Mouse (Mus musculus) liver, embryonic 15.5 days (tissue): ENCODE measurements around the gene Arl4d. TPM values are rescaled to one million over a fixed set of nuclear protein-coding genes. Genes with fewer than 3 reads are reported as not detected.
"Not testable (repeated sequence)": the region's sequence is repeated elsewhere in the genome, so short reads cannot be mapped to it uniquely, and the experiment has no call there.

Experiments
- ATAC-seq: fragments of 200-750 bp; cut with Nextera tagmentation; 2 replicates; pipeline ENCODE4 v1.8.0; 2017; ENCODE audit warnings: moderate number of reproducible peaks, mild to moderate bottlenecking, moderate library complexity; ENCODE audit not compliant: insufficient read depth
- H3K27ac ChIP-seq: fragments of 300-500 bp; sonication (generic); replicated peaks from 2 replicates; pipeline ENCODE4 v1.5.1; 2015; ENCODE audit warnings: mild to moderate bottlenecking, inconsistent platforms
- H3K27me3 ChIP-seq: fragments of 300-500 bp; sonication (generic); 2 replicates; pipeline ENCODE4 v1.6.1; 2015; ENCODE audit warnings: mild to moderate bottlenecking, inconsistent platforms
- H3K36me3 ChIP-seq: fragments of 300-500 bp; sonication (generic); replicated peaks from 2 replicates; pipeline ENCODE4 v1.6.1; 2015; ENCODE audit warnings: moderate library complexity, mild to moderate bottlenecking, inconsistent platforms
- H3K4me1 ChIP-seq: fragments of 300-500 bp; sonication (generic); replicated peaks from 2 replicates; pipeline ENCODE4 v1.6.1; 2015; ENCODE audit warnings: inconsistent platforms
- H3K4me2 ChIP-seq: fragments of 300-500 bp; sonication (generic); 2 replicates; pipeline ENCODE4 v1.6.1; 2015; ENCODE audit warnings: moderate library complexity, mild to moderate bottlenecking, inconsistent platforms
- H3K4me3 ChIP-seq: fragments of 300-500 bp; sonication (generic); replicated peaks from 2 replicates; pipeline ENCODE4 v1.5.1; 2015; ENCODE audit warnings: mild to moderate bottlenecking, inconsistent platforms
- H3K9ac ChIP-seq: fragments of 300-500 bp; sonication (generic); 2 replicates; pipeline ENCODE4 v1.6.1; 2015; ENCODE audit warnings: moderate library complexity, mild to moderate bottlenecking, inconsistent platforms
- H3K9me3 ChIP-seq: fragments of 300-500 bp; sonication (generic); replicated peaks from 2 replicates; pipeline ENCODE4 v1.6.1; 2016; ENCODE audit warnings: inconsistent platforms
- WGBS: fragments of 180-500 bp; shearing (Covaris S2); methylation state at CpG from one replicate; pipeline ENCODE4 v1.1.7; 2015; ENCODE audit warnings: mixed read lengths; ENCODE audit not compliant: insufficient replicate concordance; 5-methylcytosine and 5-hydroxymethylcytosine counted together
- polyA plus RNA-seq: library from polyadenylated mRNA; unstranded; fragments of >200 nt; fragmentation: Nextera tagmentation; extraction: Ambion mirVana; gene quantifications from 2 replicates; pipeline ENCODE4 v1.2.1, GENCODE M21; 2015

The Arl4d gene
- polyA plus RNA-seq, 1 experiment from 2014 or later = 0.82 TPM

GRCm38 (mm10) chr11:101628733-101629417 is 36.5 kb upstream of the Arl4d start:
- peaks cover 26% of the 10 kb centered on the region for H3K4me1 ChIP-seq
- H3K4me2 ChIP-seq = peak overlapping the region; percentile 92
- peak overlapping the region; percentile 99; the same call in 1 of the 2 replicates for H3K27ac ChIP-seq
- not testable (repeated sequence) for ATAC-seq, H3K36me3 ChIP-seq, H3K9me3 ChIP-seq, H3K9ac ChIP-seq, H3K27me3 ChIP-seq
- H3K4me3 ChIP-seq = peak overlapping the region; percentile 66
- 58% methylated on average over 5 of the region's 5 CpGs for WGBS

DNA sequence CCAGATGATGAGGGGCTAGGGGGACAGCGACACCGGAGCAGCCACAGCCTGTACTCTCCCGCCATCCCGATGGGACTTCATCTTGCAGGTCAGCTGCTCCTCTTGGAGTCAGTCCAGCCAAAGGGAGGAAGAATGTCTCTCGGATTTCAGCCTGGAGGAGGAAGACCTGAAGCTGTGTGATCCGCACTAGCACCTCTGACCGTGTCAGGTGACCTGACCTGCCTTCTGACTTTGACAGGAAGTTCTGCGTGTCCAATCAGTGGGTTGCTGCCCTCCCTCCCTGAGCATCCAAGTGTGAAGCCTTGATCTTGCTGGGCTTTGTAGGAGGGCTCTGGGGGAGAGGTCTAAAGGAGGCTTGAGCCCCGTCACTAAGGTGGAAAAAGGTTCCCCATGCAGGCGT is 29.7 kb upstream of the Arl4d start:
- Histone ChIP-seq H3K36me3 (0 out of 2 replicates have a peak, but pooled peaks cover 3% of the 10 kb centered on the region), H3K9me3 (no peaks in the 10 kb centered on the region), H3K27ac (no peak overlapping the region), H3K9ac (no peak overlapping the region), H3K4me2 (no peak overlapping the region), H3K27me3 (peaks cover 11% of the 10 kb centered on the region), H3K4me1 (peaks cover under 1% of the 10 kb centered on the region; the same call in 1 of the 2 replicates), H3K4me3 (no peak overlapping the region)
- no peak for ATAC-seq
- WGBS = 72% methylated on average over 10 of the region's 10 CpGs

DNA sequence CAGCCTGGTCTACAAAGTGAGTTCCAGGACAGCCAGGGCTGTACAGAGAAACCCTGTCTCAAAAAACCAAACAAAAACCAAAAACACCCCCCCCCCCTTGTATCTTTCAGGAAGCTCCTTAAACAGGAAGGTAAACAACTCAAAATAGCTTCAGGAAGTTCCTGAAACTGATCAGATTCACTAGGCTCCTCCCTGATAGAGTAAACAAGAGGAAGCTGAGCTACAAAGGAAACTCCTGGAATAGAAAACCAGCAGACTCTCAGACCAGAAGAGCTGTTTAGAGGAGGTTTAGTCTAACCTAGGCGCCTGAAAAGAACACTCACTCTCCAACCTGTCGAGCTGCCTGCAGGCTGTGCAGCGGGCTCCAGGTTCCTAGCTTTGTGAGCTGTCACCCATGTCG is 25.6 kb upstream of the Arl4d start:
- Histone ChIP-seq H3K4me2 (no peak overlapping the region), H3K27me3 (peaks cover 11% of the 10 kb centered on the region), H3K27ac (no peak overlapping the region), H3K9me3 (no peaks in the 10 kb centered on the region), H3K36me3 (no peaks in the 10 kb centered on the region), H3K4me1 (peaks cover 24% of the 10 kb centered on the region), H3K4me3 (no peak overlapping the region), H3K9ac (no peak overlapping the region)
- no peak for ATAC-seq
- 73% methylated on average over 4 of the region's 4 CpGs for WGBS

- H3K4me1 ChIP-seq = peaks cover 27% of the 10 kb centered on the region
- peak overlapping the region; percentile 52 for H3K4me3 ChIP-seq
- not testable (repeated sequence) for H3K9me3 ChIP-seq, H3K36me3 ChIP-seq
- peak overlapping the region; percentile 75 for H3K4me2 ChIP-seq
- H3K9ac ChIP-seq = peak overlapping the region; percentile 46; the same call in 1 of the 2 replicates
- peak overlapping the region; percentile 70 for H3K27ac ChIP-seq
- 4% methylated on average over 53 of the region's 53 CpGs for WGBS
- H3K27me3 ChIP-seq = peaks cover 11% of the 10 kb centered on the region
- peak; percentile 37 for ATAC-seq
Observed at GRCm38 (mm10) chr11:101640857-101641709, 24.3 kb upstream of the Arl4d start.

GRCm38 (mm10) chr11:101641710-101642642 is 23.4 kb upstream of the Arl4d start:
- Histone ChIP-seq H3K27me3 (peaks cover 11% of the 10 kb centered on the region), H3K4me2 (peak overlapping the region; percentile 75), H3K4me1 (peaks cover 34% of the 10 kb centered on the region), H3K9ac (0 out of 2 replicates have a peak overlapping the region, but pooled peaks have one; percentile 5), H3K27ac (peak overlapping the region; percentile 72)
- H3K36me3 ChIP-seq, H3K9me3 ChIP-seq, H3K4me3 ChIP-seq: not testable (repeated sequence)
- WGBS = 4% methylated on average over 14 of the region's 26 CpGs
- ATAC-seq = peak; percentile 80

DNA sequence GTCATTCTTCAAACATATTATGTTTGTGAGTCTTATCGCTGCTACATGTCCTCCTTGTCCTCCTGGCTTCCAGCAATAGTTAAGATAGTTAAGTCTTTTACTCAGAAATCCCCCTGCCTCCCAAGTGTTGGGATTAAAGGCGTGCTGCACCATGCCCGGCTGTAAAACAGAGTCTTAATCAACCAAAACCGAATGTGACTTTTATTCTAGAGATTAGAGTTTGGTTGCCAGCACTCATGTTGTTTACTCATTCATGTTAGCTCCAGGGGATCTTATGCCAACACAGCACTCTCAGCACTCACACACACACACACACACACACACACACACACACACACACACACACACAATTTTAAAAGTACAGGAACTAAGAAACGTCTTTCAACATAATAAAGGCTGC is 22.4 kb upstream of the Arl4d start:
- Histone ChIP-seq H3K36me3 (no peaks in the 10 kb centered on the region), H3K9me3 (no peaks in the 10 kb centered on the region), H3K4me3 (no peak overlapping the region), H3K4me2 (no peak overlapping the region), H3K27me3 (peaks cover 11% of the 10 kb centered on the region), H3K9ac (no peak overlapping the region; the same call in 1 of the 2 replicates), H3K27ac (peak overlapping the region; percentile 72; the same call in 1 of the 2 replicates), H3K4me1 (peaks cover 34% of the 10 kb centered on the region)
- WGBS = 44% methylated on average over 5 of the region's 5 CpGs
- no peak for ATAC-seq

GRCm38 (mm10) chr11:101644591-101644990 is 20.8 kb upstream of the Arl4d start:
- Histone ChIP-seq H3K4me2 (no peak overlapping the region), H3K36me3 (no peaks in the 10 kb centered on the region), H3K27ac (peak overlapping the region; percentile 76), H3K9me3 (no peaks in the 10 kb centered on the region), H3K9ac (no peak overlapping the region), H3K4me3 (no peak overlapping the region), H3K27me3 (peaks cover 7% of the 10 kb centered on the region), H3K4me1 (peaks cover 34% of the 10 kb centered on the region)
- ATAC-seq = no peak
- 48% methylated on average over 3 of the region's 3 CpGs for WGBS

GRCm38 (mm10) chr11:101645043-101645410 is 20.3 kb upstream of the Arl4d start:
- H3K9me3 ChIP-seq, H3K27me3 ChIP-seq, H3K4me2 ChIP-seq, H3K4me3 ChIP-seq, H3K9ac ChIP-seq, ATAC-seq, H3K36me3 ChIP-seq: not testable (repeated sequence)
- 3% methylated on average over 4 of the region's 4 CpGs for WGBS
- Histone ChIP-seq H3K27ac (peak overlapping the region; percentile 76), H3K4me1 (peaks cover 34% of the 10 kb centered on the region)

DNA sequence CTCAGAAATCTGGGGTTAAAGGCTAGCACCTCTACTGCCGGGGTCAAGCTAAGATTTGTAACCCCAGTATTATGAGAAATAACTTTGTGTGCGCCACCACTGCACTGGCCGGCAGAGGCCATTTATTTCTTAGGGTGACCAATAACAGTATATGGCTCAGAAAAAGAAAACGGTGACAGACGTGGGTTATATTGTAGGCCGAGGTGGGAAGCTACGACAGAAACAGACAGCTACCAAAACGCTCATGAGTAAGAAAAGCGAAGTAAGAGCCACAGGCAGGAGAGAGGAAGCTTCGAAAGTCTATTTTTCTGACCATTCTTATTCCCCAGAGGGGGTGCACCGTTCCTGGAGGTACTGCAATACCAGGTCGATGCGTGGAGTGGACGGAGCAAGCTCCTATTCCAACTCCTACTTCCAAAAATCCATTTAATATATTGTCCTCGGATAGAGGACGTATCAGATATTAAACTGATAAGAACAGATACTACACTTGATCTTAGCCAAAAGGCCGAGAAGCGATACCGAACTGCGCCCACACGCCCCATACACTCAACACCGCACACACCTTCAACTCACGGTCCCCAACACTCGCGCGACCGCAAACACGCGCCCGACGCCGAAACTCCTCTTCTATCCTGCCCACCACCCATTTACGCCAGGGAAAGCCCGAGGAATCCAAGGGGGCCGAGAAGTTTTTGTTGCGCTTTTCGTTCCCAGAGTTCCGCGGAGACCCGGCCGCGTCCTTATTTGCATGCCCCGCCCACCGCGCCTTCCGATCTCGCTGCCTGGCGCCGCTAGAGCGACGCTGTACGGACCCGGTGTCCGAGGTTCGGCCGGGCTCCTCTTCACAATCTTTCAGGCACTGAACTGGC is 19.7 kb upstream of the Arl4d start:
- ATAC-seq = peak; percentile 80
- peak overlapping the region; percentile 49 for H3K9ac ChIP-seq
- H3K4me3 ChIP-seq = peak overlapping the region; percentile 49
- H3K36me3 ChIP-seq, H3K9me3 ChIP-seq, H3K27me3 ChIP-seq: not testable (repeated sequence)
- peaks cover 34% of the 10 kb centered on the region for H3K4me1 ChIP-seq
- H3K4me2 ChIP-seq = peak overlapping the region; percentile 71
- peak overlapping the region; percentile 86 for H3K27ac ChIP-seq
- under 1% methylated on average over 44 of the region's 56 CpGs for WGBS

GRCm38 (mm10) chr11:101646283-101646794 is 19.0 kb upstream of the Arl4d start:
- H3K27me3 ChIP-seq, ATAC-seq, H3K36me3 ChIP-seq, H3K9me3 ChIP-seq: not testable (repeated sequence)
- Histone ChIP-seq H3K4me1 (peaks cover 30% of the 10 kb centered on the region), H3K27ac (peak overlapping the region; percentile 86), H3K4me2 (peak overlapping the region; percentile 71), H3K4me3 (peak overlapping the region; percentile 49), H3K9ac (peak overlapping the region; percentile 49)
- WGBS = 12% methylated on average over 16 of the region's 16 CpGs
